In the genomic region with DNA sequence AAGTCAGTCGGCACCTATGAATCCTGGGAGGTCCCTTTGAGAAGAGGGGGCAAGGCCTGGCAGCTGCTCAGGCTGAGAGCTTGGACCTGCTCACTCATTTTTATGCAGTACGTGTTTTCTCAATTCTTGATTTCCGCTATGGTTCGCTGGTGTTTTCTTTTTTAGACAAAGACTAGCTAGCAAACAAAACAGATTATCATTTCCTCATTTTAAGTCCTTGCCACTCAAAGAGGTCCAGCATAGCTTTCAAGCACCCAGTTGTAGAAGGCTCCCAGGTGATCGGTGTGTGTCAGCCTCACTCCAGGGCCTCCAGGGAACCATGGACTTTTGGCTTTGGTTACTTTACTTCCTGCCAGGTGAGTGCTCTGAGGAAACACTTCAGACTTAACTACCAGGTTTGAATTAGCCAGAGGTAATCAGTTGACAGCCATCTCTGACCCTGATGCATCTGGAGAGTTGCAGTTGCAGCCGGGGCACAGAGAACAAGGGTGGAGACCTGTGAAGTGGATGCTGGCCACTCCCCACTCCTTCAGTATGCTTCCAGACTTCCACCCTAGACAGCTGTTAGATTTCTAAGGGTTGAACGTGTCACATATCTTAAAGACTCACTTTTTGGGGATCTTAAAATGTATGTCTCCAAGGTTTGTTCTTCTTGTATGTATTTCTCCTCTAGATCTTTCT, we compare ENCODE assay signal across 33 mouse cellular contexts. TPM values are rescaled to one million over a fixed set of nuclear protein-coding genes. Genes with fewer than 3 reads are reported as not detected.
DNase-seq lines count a peak whose midpoint lies in the region; ATAC-seq and TF ChIP-seq lines count a peak whose summit lies in the region.
"Had no signal": no experiment of that assay in that cellular context is flagged by ENCODE, and none has a peak within 500 bp of the region (broad histone marks: within the 10 kb centered on the region; RNA-seq: fewer than 3 reads in every experiment).

A gene (plus strand): TSS at position 129 of the 681 bp plus-strand sequence.

- H3K4me1 ChIP-seq in intestine, postnatal 0 days (replicated peaks; ENCODE audit: control insufficient read depth, insufficient read depth, low read length) = peaks cover 4% of the 10 kb centered on the region; the same call in 1 of the 2 replicates
- no peaks in the 10 kb centered on the region for H3K4me1 ChIP-seq in kidney, embryonic 15.5 days
- H3K4me1 ChIP-seq: forebrain, embryonic 10.5 days; heart, embryonic 13.5 days; hindbrain, embryonic 12.5 days; limb, embryonic 15.5 days; midbrain, embryonic 15.5 days; neural tube, embryonic 13.5 days; stomach, embryonic 15.5 days had no signal

- ATAC-seq in intestine, postnatal 0 days = peak; percentile 45
- ATAC-seq in kidney, embryonic 15.5 days (replicated peaks; ENCODE audit: low FRiP score) = no peak
- no peak for ATAC-seq in granulocyte monocyte progenitor cell, adult 5-6 weeks (replicated peaks; ENCODE audit: poor library complexity, severe bottlenecking)
- ATAC-seq: activated CD4-positive, CD25-positive, alpha-beta regulatory T cell, adult 4 months; forebrain, postnatal 0 days; midbrain, embryonic 15.5 days had no signal

- no peak within 1 kb of the TSS for H3K4me2 ChIP-seq in intestine, postnatal 0 days (replicated peaks; ENCODE audit: low read depth)
- no peak within 1 kb of the TSS for H3K4me2 ChIP-seq in kidney, embryonic 15.5 days
- H3K4me2 ChIP-seq: heart, embryonic 13.5 days; hindbrain, embryonic 12.5 days; limb, embryonic 15.5 days; midbrain, embryonic 15.5 days; neural tube, embryonic 13.5 days; stomach, embryonic 15.5 days had no signal

- no peaks in the 10 kb centered on the region for H3K36me3 ChIP-seq in intestine, postnatal 0 days (ENCODE audit: control insufficient read depth, insufficient read depth)
- H3K36me3 ChIP-seq in kidney, embryonic 15.5 days = no peaks in the 10 kb centered on the region
- H3K36me3 ChIP-seq: forebrain, embryonic 10.5 days; heart, embryonic 13.5 days; hindbrain, embryonic 12.5 days; limb, embryonic 15.5 days; midbrain, embryonic 15.5 days; neural tube, embryonic 13.5 days; stomach, embryonic 15.5 days had no signal

- DNase-seq in lung, postnatal 25 days (ENCODE audit: low spot score) = peak; percentile 12
- no peak for DNase-seq in lung, adult 18-20 months
- DNase-seq in B cell, adult 2 months = peak; percentile 73 to 75
- peak; percentile 79 to 83 for DNase-seq in spleen, postnatal 36 days (ENCODE audit: low spot score in 2 of 2)
- DNase-seq: adrenal gland, adult 8-10 months; cerebellum, adult 18-20 months; cerebellum, postnatal 14 days; forebrain, postnatal 0 days; gastrocnemius, postnatal 25 days; heart, adult 2 months; heart, postnatal 14 days; kidney, postnatal 4 days; layer of hippocampus, adult 9-11 months; left cerebral cortex, postnatal 4 days; thymus, adult 2 months had no signal

- H3K27ac ChIP-seq in intestine, postnatal 0 days (ENCODE audit: low read depth, low read length) = no peak within 1 kb of the TSS
- no peak within 1 kb of the TSS for H3K27ac ChIP-seq in kidney, embryonic 15.5 days
- H3K27ac ChIP-seq: forebrain, embryonic 10.5 days; heart, adult 2 months; heart, embryonic 13.5 days; hindbrain, embryonic 12.5 days; left cerebral cortex, adult 2 months; limb, embryonic 15.5 days; macrophage; midbrain, embryonic 15.5 days; neural tube, embryonic 13.5 days; stomach, embryonic 15.5 days had no signal

- no peak within 1 kb of the TSS for H3K9ac ChIP-seq in intestine, postnatal 0 days (ENCODE audit: low read depth, low read length)
- no peak within 1 kb of the TSS for H3K9ac ChIP-seq in kidney, embryonic 15.5 days
- H3K9ac ChIP-seq: forebrain, postnatal 0 days; heart, embryonic 13.5 days; hindbrain, embryonic 12.5 days; limb, embryonic 15.5 days; midbrain, embryonic 15.5 days; neural tube, embryonic 13.5 days; stomach, embryonic 15.5 days had no signal

- no peak for TF ChIP-seq CTCF in intestine, postnatal 0 days (IDR thresholded peaks at IDR 0.05; ENCODE audit: low read depth)

- no peak within 1 kb of the TSS for H3K4me3 ChIP-seq in intestine, postnatal 0 days (ENCODE audit: low read depth, low read length)
- H3K4me3 ChIP-seq in kidney, embryonic 15.5 days (replicated peaks) = no peak within 1 kb of the TSS
- H3K4me3 ChIP-seq: forebrain, embryonic 10.5 days; heart, adult 2 months; heart, embryonic 13.5 days; hindbrain, embryonic 12.5 days; left cerebral cortex, adult 2 months; limb, embryonic 15.5 days; midbrain, embryonic 15.5 days; myocyte; neural tube, embryonic 13.5 days; stomach, embryonic 15.5 days had no signal

- no peaks in the 10 kb centered on the region for H3K27me3 ChIP-seq in intestine, postnatal 0 days (replicated peaks; ENCODE audit: control insufficient read depth, insufficient read depth, low read length)
- H3K27me3 ChIP-seq in kidney, embryonic 15.5 days = no peaks in the 10 kb centered on the region
- H3K27me3 ChIP-seq: heart, embryonic 13.5 days; hindbrain, embryonic 12.5 days; limb, embryonic 15.5 days; midbrain, embryonic 15.5 days; neural tube, embryonic 13.5 days; stomach, embryonic 15.5 days had no signal

- H3K9me3 ChIP-seq in intestine, postnatal 0 days (ENCODE audit: control insufficient read depth) = no peaks in the 10 kb centered on the region
- H3K9me3 ChIP-seq in kidney, embryonic 15.5 days (replicated peaks) = no peaks in the 10 kb centered on the region
- H3K9me3 ChIP-seq: forebrain, embryonic 10.5 days; heart, embryonic 13.5 days; hindbrain, embryonic 12.5 days; limb, embryonic 15.5 days; midbrain, embryonic 15.5 days; neural tube, embryonic 13.5 days; stomach, embryonic 15.5 days had no signal

- WGBS in intestine, postnatal 0 days = 71% methylated on average over 7 of the region's 7 CpGs
- WGBS in kidney, embryonic 15.5 days = 77% methylated on average over 7 of the region's 7 CpGs

RNA-seq across cellular contexts. Expression of the gene that starts here (rescaled TPM):
- 0.52 and 2.0 TPM in 2 replicates for polyA plus RNA-seq in intestine, postnatal 0 days (2015; fragmentation: Nextera tagmentation; extraction: Ambion mirVana)
- 0.47 TPM in 1 of 2 replicates, not detected in the other for polyA plus RNA-seq in kidney, embryonic 15.5 days (2015; fragmentation: Nextera tagmentation; extraction: Ambion mirVana)
- not detected in 2 replicates for total RNA-seq in granulocyte monocyte progenitor cell, adult 5-6 weeks (2014; fragmentation: Nextera tagmentation)
- total RNA-seq in granulocyte monocyte progenitor cell, adult 5-6 weeks (2017) = not detected in 2 replicates
- total RNA-seq: forebrain, postnatal 0 days; gastrocnemius, postnatal 25 days; left cerebral cortex, adult 2 months; MEL had no signal
- polyA plus RNA-seq: C2C12; embryonic facial prominence, embryonic 11.5 days; forebrain, embryonic 10.5 days; hindbrain, embryonic 12.5 days; liver, embryonic 16.5 days; myocyte; neural tube, embryonic 13.5 days had no signal

Comparison
In these comparisons a context has a peak if more than half of its experiments do, and no peak if none do; other contexts are left out.
1. DNase-seq: peak in lung, postnatal 25 days (single experiment), B cell, adult 2 months (2 of 2) and spleen, postnatal 36 days (2 of 2); none in lung, adult 18-20 months (0 of 2).